Mouse (Mus musculus): ENCODE results near the gene Top1.

GRCm38 (mm10) chr2:160722714-160723113 lies 77.0 kb downstream of the Top1 start:
- TF ChIP-seq CTCF (IDR thresholded peaks at IDR 0.05; ENCODE audit: low read depth) (no peak), EP300 (optimal IDR thresholded peaks at IDR 0.05) (no peak)

Data from stomach, postnatal 0 days (tissue).